Mouse (Mus musculus): ENCODE measurements around the gene Naa80. TPM values are rescaled to one million over a fixed set of nuclear protein-coding genes. Genes with fewer than 3 reads are reported as not detected.

Gene Naa80
- polyA plus RNA-seq, 1 experiment from 2014 or later, result 16.7 TPM

- Histone ChIP-seq H3K27ac (replicated peaks; ENCODE audit: low read depth, low read length) (no peak overlapping the region), H3K36me3 (ENCODE audit: control insufficient read depth, insufficient read depth, low read length) (peaks cover 27% of the 10 kb centered on the region), H3K4me2 (ENCODE audit: low read depth, severe bottlenecking) (no peak overlapping the region), H3K27me3 (ENCODE audit: control insufficient read depth, insufficient read depth, low read length) (no peaks in the 10 kb centered on the region), H3K4me1 (ENCODE audit: control insufficient read depth, insufficient read depth, low read length) (peaks cover 4% of the 10 kb centered on the region), H3K9me3 (ENCODE audit: control insufficient read depth, low read length) (no peaks in the 10 kb centered on the region), H3K9ac (ENCODE audit: low read length) (no peak overlapping the region), H3K4me3 (ENCODE audit: low read depth, low read length) (no peak overlapping the region)
- no peak for ATAC-seq (ENCODE audit: insufficient number of reproducible peaks, low FRiP score, low TSS enrichment, low read depth)
- WGBS, result 93% methylated on average over 25 of the region's 25 CpGs
- DNase-seq (ENCODE audit: low spot score), result no peak
Measured at GRCm38 (mm10) chr9:107590058-107590772, 11.5 kb downstream of the Naa80 start.

DNA sequence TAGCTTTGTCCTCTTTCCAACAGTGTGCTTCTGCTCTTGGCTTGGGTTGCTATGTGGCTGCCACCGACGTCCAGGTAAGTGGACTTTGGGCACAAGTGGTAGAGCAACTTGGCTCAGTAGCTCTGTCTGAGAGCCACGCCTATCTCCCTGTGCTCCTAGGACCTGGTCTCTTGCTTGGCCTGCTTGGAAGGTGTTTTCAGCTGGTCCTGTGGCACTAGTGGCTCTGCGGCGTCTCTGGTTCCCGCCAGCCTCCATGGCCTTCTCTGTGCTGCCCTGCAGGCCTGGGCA is 12.0 kb downstream of the Naa80 start:
- H3K4me3 ChIP-seq (ENCODE audit: low read depth, low read length), result no peak overlapping the region
- H3K36me3 ChIP-seq (ENCODE audit: control insufficient read depth, insufficient read depth, low read length), result peaks cover 27% of the 10 kb centered on the region
- DNase-seq (ENCODE audit: low spot score) (no peak), ATAC-seq (ENCODE audit: insufficient number of reproducible peaks, low FRiP score, low TSS enrichment, low read depth) (no peak)
- no peak overlapping the region for H3K27ac ChIP-seq (replicated peaks; ENCODE audit: low read depth, low read length)
- WGBS, result 93% methylated on average over 6 of the region's 6 CpGs
- H3K9ac ChIP-seq (ENCODE audit: low read length), result no peak overlapping the region
- no peak overlapping the region for H3K4me2 ChIP-seq (ENCODE audit: low read depth, severe bottlenecking)
- H3K9me3 ChIP-seq (ENCODE audit: control insufficient read depth, low read length), result no peaks in the 10 kb centered on the region
- peaks cover 4% of the 10 kb centered on the region for H3K4me1 ChIP-seq (ENCODE audit: control insufficient read depth, insufficient read depth, low read length)
- no peaks in the 10 kb centered on the region for H3K27me3 ChIP-seq (ENCODE audit: control insufficient read depth, insufficient read depth, low read length)

DNA sequence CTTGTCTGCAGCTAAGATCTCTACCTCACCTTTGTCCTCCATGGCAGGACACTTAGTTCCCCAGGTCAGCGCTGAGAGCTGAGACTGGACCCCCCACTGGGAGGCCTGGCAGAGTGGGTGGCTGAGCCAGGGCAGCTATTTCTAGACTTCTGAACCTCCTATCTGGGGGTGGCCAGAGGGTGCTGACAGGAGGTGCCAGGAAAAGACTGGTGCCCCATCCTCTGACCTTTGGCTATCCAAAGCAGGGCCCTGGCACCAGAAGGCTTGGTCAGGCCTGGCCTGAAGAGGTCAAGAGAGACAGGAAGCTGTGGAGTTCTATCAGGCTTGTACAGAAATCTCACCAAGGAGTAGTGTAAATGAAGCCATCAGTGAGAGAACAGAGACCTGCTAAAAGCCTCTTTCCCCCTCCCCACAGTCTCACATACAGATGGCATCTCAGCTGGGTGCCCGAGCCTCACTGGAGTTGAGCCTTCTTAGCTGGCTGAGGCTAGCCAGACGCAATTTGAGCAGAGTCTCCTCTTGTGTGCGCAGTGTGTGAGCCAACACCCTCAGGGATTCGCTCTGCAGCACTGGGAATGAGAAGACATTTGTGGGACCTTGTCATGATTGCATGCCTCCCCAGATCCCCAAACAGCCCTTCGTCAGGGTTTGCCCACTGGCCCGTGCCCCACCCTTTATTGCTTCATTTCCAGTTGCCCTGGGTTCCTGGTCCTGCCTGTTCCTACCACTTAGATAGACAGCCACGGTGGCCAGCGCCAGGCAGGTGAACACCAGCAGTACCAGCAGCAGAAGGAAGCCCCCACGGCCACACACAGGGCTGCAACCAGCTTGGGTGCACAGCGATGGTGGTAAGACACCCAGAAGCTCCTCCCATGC is 14.7 kb downstream of the Naa80 start:
- WGBS, result 82% methylated on average over 11 of the region's 11 CpGs
- H3K27me3 ChIP-seq (ENCODE audit: control insufficient read depth, insufficient read depth, low read length), result no peaks in the 10 kb centered on the region
- H3K4me1 ChIP-seq (ENCODE audit: control insufficient read depth, insufficient read depth, low read length), result peaks cover 2% of the 10 kb centered on the region
- no peak overlapping the region for H3K4me2 ChIP-seq (ENCODE audit: low read depth, severe bottlenecking)
- no peak overlapping the region for H3K27ac ChIP-seq (replicated peaks; ENCODE audit: low read depth, low read length)
- peaks cover 27% of the 10 kb centered on the region for H3K36me3 ChIP-seq (ENCODE audit: control insufficient read depth, insufficient read depth, low read length)
- DNase-seq (ENCODE audit: low spot score), result no peak
- H3K9me3 ChIP-seq (ENCODE audit: control insufficient read depth, low read length), result no peaks in the 10 kb centered on the region
- no peak overlapping the region for H3K9ac ChIP-seq (ENCODE audit: low read length)
- H3K4me3 ChIP-seq (ENCODE audit: low read depth, low read length), result no peak overlapping the region
- ATAC-seq (ENCODE audit: insufficient number of reproducible peaks, low FRiP score, low TSS enrichment, low read depth), result no peak

GRCm38 (mm10) chr9:107594281-107595062 is 15.8 kb downstream of the Naa80 start:
- 75% methylated on average over 8 of the region's 8 CpGs for WGBS
- Histone ChIP-seq H3K4me1 (ENCODE audit: control insufficient read depth, insufficient read depth, low read length) (no peaks in the 10 kb centered on the region), H3K27ac (replicated peaks; ENCODE audit: low read depth, low read length) (no peak overlapping the region), H3K36me3 (ENCODE audit: control insufficient read depth, insufficient read depth, low read length) (peaks cover 27% of the 10 kb centered on the region), H3K4me3 (ENCODE audit: low read depth, low read length) (no peak overlapping the region), H3K9ac (ENCODE audit: low read length) (no peak overlapping the region), H3K27me3 (ENCODE audit: control insufficient read depth, insufficient read depth, low read length) (no peaks in the 10 kb centered on the region), H3K9me3 (ENCODE audit: control insufficient read depth, low read length) (no peaks in the 10 kb centered on the region), H3K4me2 (ENCODE audit: low read depth, severe bottlenecking) (no peak overlapping the region)
- DNase-seq (ENCODE audit: low spot score) (no peak), ATAC-seq (ENCODE audit: insufficient number of reproducible peaks, low FRiP score, low TSS enrichment, low read depth) (no peak)

GRCm38 (mm10) chr9:107596619-107597569 is 18.2 kb downstream of the Naa80 start:
- H3K27me3 ChIP-seq (ENCODE audit: control insufficient read depth, insufficient read depth, low read length), result no peaks in the 10 kb centered on the region
- H3K36me3 ChIP-seq (ENCODE audit: control insufficient read depth, insufficient read depth, low read length), result peaks cover 12% of the 10 kb centered on the region
- no peak overlapping the region for H3K9ac ChIP-seq (ENCODE audit: low read length)
- H3K9me3 ChIP-seq (ENCODE audit: control insufficient read depth, low read length), result no peaks in the 10 kb centered on the region
- H3K27ac ChIP-seq (replicated peaks; ENCODE audit: low read depth, low read length), result no peak overlapping the region
- 92% methylated on average over 11 of the region's 11 CpGs for WGBS
- H3K4me2 ChIP-seq (ENCODE audit: low read depth, severe bottlenecking), result no peak overlapping the region
- H3K4me1 ChIP-seq (ENCODE audit: control insufficient read depth, insufficient read depth, low read length), result no peaks in the 10 kb centered on the region
- no peak overlapping the region for H3K4me3 ChIP-seq (ENCODE audit: low read depth, low read length)
- no peak for DNase-seq (ENCODE audit: low spot score)
- ATAC-seq (ENCODE audit: insufficient number of reproducible peaks, low FRiP score, low TSS enrichment, low read depth), result no peak

DNA sequence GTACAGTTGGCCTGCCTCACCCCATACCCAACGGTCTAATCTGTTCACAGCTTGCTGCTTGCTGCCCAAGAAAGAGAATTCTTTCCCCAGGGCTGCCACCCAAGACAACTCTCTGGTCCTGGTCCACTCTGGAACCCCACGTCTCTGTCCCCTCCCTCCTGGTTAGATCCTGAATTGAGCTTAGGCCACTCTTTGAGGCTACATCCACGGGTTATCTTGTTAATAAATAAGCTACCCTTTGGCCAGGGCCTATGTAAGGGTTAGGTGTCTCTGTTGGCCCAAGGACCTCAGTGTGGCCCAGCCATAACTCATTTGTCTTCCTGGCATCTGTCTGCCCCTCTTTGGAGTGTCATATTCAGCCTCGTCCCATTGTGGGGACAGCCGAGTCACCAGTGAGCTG is 19.7 kb downstream of the Naa80 start:
- Histone ChIP-seq H3K9ac (ENCODE audit: low read length) (no peak overlapping the region), H3K4me1 (ENCODE audit: control insufficient read depth, insufficient read depth, low read length) (peaks cover 4% of the 10 kb centered on the region), H3K27me3 (ENCODE audit: control insufficient read depth, insufficient read depth, low read length) (no peaks in the 10 kb centered on the region), H3K4me3 (ENCODE audit: low read depth, low read length) (no peak overlapping the region), H3K36me3 (ENCODE audit: control insufficient read depth, insufficient read depth, low read length) (peaks cover 5% of the 10 kb centered on the region), H3K27ac (replicated peaks; ENCODE audit: low read depth, low read length) (no peak overlapping the region), H3K4me2 (ENCODE audit: low read depth, severe bottlenecking) (no peak overlapping the region), H3K9me3 (ENCODE audit: control insufficient read depth, low read length) (no peaks in the 10 kb centered on the region)
- ATAC-seq (ENCODE audit: insufficient number of reproducible peaks, low FRiP score, low TSS enrichment, low read depth), result no peak
- no peak for DNase-seq (ENCODE audit: low spot score)
- WGBS, result 77% methylated on average over 5 of the region's 5 CpGs

DNA sequence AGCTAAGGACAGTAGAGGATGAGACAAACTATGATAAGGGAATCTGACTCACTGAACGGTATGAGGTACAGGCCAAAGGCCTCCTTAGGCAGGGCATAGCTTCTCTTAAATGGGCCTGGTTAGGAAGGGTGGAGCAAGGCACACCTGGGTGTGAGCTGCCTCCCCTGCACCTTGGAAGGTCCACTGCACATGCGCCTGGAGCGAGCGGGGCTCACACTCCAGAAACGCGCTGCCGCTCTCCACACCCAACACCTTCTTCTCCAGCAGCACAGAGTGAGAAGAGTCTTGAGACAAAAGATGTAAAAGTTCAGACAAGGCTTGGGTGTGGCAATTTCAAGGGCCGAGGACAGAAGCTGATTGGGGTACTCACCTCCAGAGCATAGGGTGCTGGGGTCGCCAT is 20.7 kb downstream of the Naa80 start:
- DNase-seq (ENCODE audit: low spot score) (no peak), ATAC-seq (ENCODE audit: insufficient number of reproducible peaks, low FRiP score, low TSS enrichment, low read depth) (no peak)
- no peaks in the 10 kb centered on the region for H3K27me3 ChIP-seq (ENCODE audit: control insufficient read depth, insufficient read depth, low read length)
- no peak overlapping the region for H3K27ac ChIP-seq (replicated peaks; ENCODE audit: low read depth, low read length)
- H3K4me3 ChIP-seq (ENCODE audit: low read depth, low read length), result no peak overlapping the region
- no peaks in the 10 kb centered on the region for H3K9me3 ChIP-seq (ENCODE audit: control insufficient read depth, low read length)
- 87% methylated on average over 9 of the region's 9 CpGs for WGBS
- H3K9ac ChIP-seq (ENCODE audit: low read length), result no peak overlapping the region
- peaks cover 10% of the 10 kb centered on the region for H3K4me1 ChIP-seq (ENCODE audit: control insufficient read depth, insufficient read depth, low read length)
- no peak overlapping the region for H3K4me2 ChIP-seq (ENCODE audit: low read depth, severe bottlenecking)
- H3K36me3 ChIP-seq (ENCODE audit: control insufficient read depth, insufficient read depth, low read length), result no peaks in the 10 kb centered on the region; the same call in 1 of the 2 replicates

Measured in limb, embryonic 11.5 days (tissue).